Comparison of ENCODE assay signal across 16 mouse cellular contexts in genomic region chr10:76641894-76642627, GRCm38 (mm10). TPM values are rescaled to one million over a fixed set of nuclear protein-coding genes. Genes with fewer than 3 reads are reported as not detected.
DNase-seq lines count a peak whose midpoint lies in the region; ATAC-seq lines count a peak whose summit lies in the region.
"Had no signal": no experiment of that assay in that cellular context is flagged by ENCODE, and none has a peak within 500 bp of the region (broad histone marks: within the 10 kb centered on the region; RNA-seq: fewer than 3 reads in every experiment).

No protein-coding gene starts in this region.

- 91% methylated on average over 13 of the region's 13 CpGs for WGBS in limb, embryonic 11.5 days
- 94% methylated on average over 13 of the region's 13 CpGs for WGBS in limb, embryonic 10.5 days
- 75% methylated on average over 13 of the region's 13 CpGs for WGBS in embryonic facial prominence, embryonic 15.5 days
- WGBS in stomach, embryonic 14.5 days = 88% methylated on average over 13 of the region's 13 CpGs

- no peak overlapping the region for H3K4me3 ChIP-seq in limb, embryonic 11.5 days (ENCODE audit: low read depth, low read length)
- H3K4me3 ChIP-seq in limb, embryonic 10.5 days = no peak overlapping the region
- no peak overlapping the region for H3K4me3 ChIP-seq in embryonic facial prominence, embryonic 15.5 days (replicated peaks)
- no peak overlapping the region for H3K4me3 ChIP-seq in stomach, embryonic 14.5 days (ENCODE audit: low read depth, low read length)
- H3K4me3 ChIP-seq: liver, embryonic 15.5 days; megakaryocyte, embryonic 14.5 days; neural tube, embryonic 13.5 days had no signal

- H3K27ac ChIP-seq in limb, embryonic 11.5 days (replicated peaks; ENCODE audit: low read depth, low read length) = no peak overlapping the region
- H3K27ac ChIP-seq in limb, embryonic 10.5 days = no peak overlapping the region
- H3K27ac ChIP-seq in embryonic facial prominence, embryonic 15.5 days (replicated peaks) = peak overlapping the region; percentile 92
- H3K27ac ChIP-seq in stomach, embryonic 14.5 days (ENCODE audit: low read length) = peak overlapping the region; percentile 96
- H3K27ac ChIP-seq: liver, embryonic 15.5 days; neural tube, embryonic 13.5 days had no signal

- no peak overlapping the region for H3K9ac ChIP-seq in limb, embryonic 11.5 days (ENCODE audit: low read length)
- H3K9ac ChIP-seq in embryonic facial prominence, embryonic 15.5 days = no peak overlapping the region
- H3K9ac ChIP-seq in stomach, embryonic 14.5 days (replicated peaks; ENCODE audit: low read depth, low read length) = no peak overlapping the region
- H3K9ac ChIP-seq: liver, embryonic 15.5 days; neural tube, embryonic 13.5 days had no signal

- H3K27me3 ChIP-seq in limb, embryonic 11.5 days (ENCODE audit: control insufficient read depth, insufficient read depth, low read length) = no peaks in the 10 kb centered on the region
- no peaks in the 10 kb centered on the region for H3K27me3 ChIP-seq in limb, embryonic 10.5 days (ENCODE audit: low read depth, poor library complexity, severe bottlenecking)
- no peaks in the 10 kb centered on the region for H3K27me3 ChIP-seq in embryonic facial prominence, embryonic 15.5 days
- no peaks in the 10 kb centered on the region for H3K27me3 ChIP-seq in stomach, embryonic 14.5 days (ENCODE audit: control insufficient read depth, insufficient read depth, low read length)
- H3K27me3 ChIP-seq: liver, embryonic 15.5 days; neural tube, embryonic 13.5 days had no signal

- H3K4me1 ChIP-seq in limb, embryonic 11.5 days (ENCODE audit: control insufficient read depth, insufficient read depth, low read length) = no peaks in the 10 kb centered on the region
- peaks cover 9% of the 10 kb centered on the region for H3K4me1 ChIP-seq in limb, embryonic 10.5 days
- H3K4me1 ChIP-seq in embryonic facial prominence, embryonic 15.5 days = peaks cover 24% of the 10 kb centered on the region
- peaks cover 11% of the 10 kb centered on the region; the same call in 1 of the 2 replicates for H3K4me1 ChIP-seq in stomach, embryonic 14.5 days (ENCODE audit: control insufficient read depth, insufficient read depth, low read length)
- H3K4me1 ChIP-seq: liver, embryonic 15.5 days; megakaryocyte, embryonic 14.5 days; neural tube, embryonic 13.5 days had no signal

- intact Hi-C loops in heart, postnatal 25 days (cut with DNase I) = no loop called here

- peak; percentile 90 for DNase-seq in heart, adult 11 months
- no peak for DNase-seq in heart, postnatal 25 days (ENCODE audit: low spot score)
- DNase-seq in limb, embryonic 11.5 days (ENCODE audit: low spot score) = peak; percentile 16
- DNase-seq in limb, embryonic 10.5 days (ENCODE audit: low spot score) = no peak
- DNase-seq in embryo, embryonic 9.5 days (ENCODE audit: extremely low spot score) = no peak
- DNase-seq: cerebellum, adult 11-12 months; kidney, adult 11 months; spleen, adult 18-20 months; thymus, adult 18-20 months had no signal

- H3K36me3 ChIP-seq in limb, embryonic 11.5 days (ENCODE audit: control insufficient read depth, insufficient read depth, low read length) = no peaks in the 10 kb centered on the region
- no peaks in the 10 kb centered on the region for H3K36me3 ChIP-seq in limb, embryonic 10.5 days
- no peaks in the 10 kb centered on the region for H3K36me3 ChIP-seq in embryonic facial prominence, embryonic 15.5 days
- H3K36me3 ChIP-seq in stomach, embryonic 14.5 days (ENCODE audit: control insufficient read depth, insufficient read depth, low read length) = no peaks in the 10 kb centered on the region
- H3K36me3 ChIP-seq: G1E; liver, embryonic 15.5 days; neural tube, embryonic 13.5 days had no signal

- no peak overlapping the region for H3K4me2 ChIP-seq in limb, embryonic 11.5 days (ENCODE audit: low read depth, severe bottlenecking)
- H3K4me2 ChIP-seq in embryonic facial prominence, embryonic 15.5 days (replicated peaks) = no peak overlapping the region
- no peak overlapping the region for H3K4me2 ChIP-seq in stomach, embryonic 14.5 days (replicated peaks; ENCODE audit: low read depth, low read length)
- H3K4me2 ChIP-seq: liver, embryonic 15.5 days; neural tube, embryonic 13.5 days had no signal

- no peaks in the 10 kb centered on the region for H3K9me3 ChIP-seq in limb, embryonic 11.5 days (ENCODE audit: control insufficient read depth, low read length)
- no peaks in the 10 kb centered on the region for H3K9me3 ChIP-seq in limb, embryonic 10.5 days (replicated peaks)
- H3K9me3 ChIP-seq in embryonic facial prominence, embryonic 15.5 days (replicated peaks) = no peaks in the 10 kb centered on the region
- no peaks in the 10 kb centered on the region for H3K9me3 ChIP-seq in stomach, embryonic 14.5 days (ENCODE audit: control insufficient read depth, low read depth, low read length)
- H3K9me3 ChIP-seq: G1E; liver, embryonic 15.5 days; neural tube, embryonic 13.5 days had no signal

- no peak for ATAC-seq in limb, embryonic 11.5 days (ENCODE audit: insufficient number of reproducible peaks, low FRiP score, low TSS enrichment, low read depth)
- ATAC-seq in embryonic facial prominence, embryonic 15.5 days (ENCODE audit: insufficient number of reproducible peaks, low FRiP score, low TSS enrichment, low read depth) = peak; percentile 25; the same call in 1 of the 2 replicates
- no peak for ATAC-seq in stomach, embryonic 14.5 days (ENCODE audit: insufficient number of reproducible peaks, insufficient read depth, low FRiP score, low read depth)

RNA-seq across cellular contexts. Expression of gene Col6a2, which starts 18.6 kb away (rescaled TPM):
- total RNA-seq in heart, postnatal 25 days (2021) = 100 to 1,000 TPM in 1 of 2 experiments, 10 to 100 TPM in 1; 94.0 to 106 TPM
- polyA plus RNA-seq in limb, embryonic 11.5 days (2014; fragmentation: Nextera tagmentation; extraction: Ambion mirVana) = 10.1 and 10.3 TPM in 2 replicates
- 5.5 and 9.5 TPM in 2 replicates for polyA plus RNA-seq in limb, embryonic 10.5 days (2016; fragmentation: Nextera tagmentation; extraction: Ambion mirVana)
- 390 and 438 TPM in 2 replicates for polyA plus RNA-seq in embryonic facial prominence, embryonic 15.5 days (2015; fragmentation: Nextera tagmentation; extraction: Ambion mirVana)
- polyA plus RNA-seq in stomach, embryonic 14.5 days (2014; fragmentation: Nextera tagmentation; extraction: Ambion mirVana) = 148 and 176 TPM in 2 replicates
- total RNA-seq: hematopoietic stem cell, adult 5-6 weeks had no signal
- polyA plus RNA-seq: G1E had no signal

Comparison
In these comparisons a context has a peak if more than half of its experiments do, and no peak if none do; other contexts are left out.
1. DNase-seq: peak in heart, adult 11 months (single experiment) and limb, embryonic 11.5 days (single experiment); none in heart, postnatal 25 days (single experiment), limb, embryonic 10.5 days (single experiment) and embryo, embryonic 9.5 days (single experiment).
2. H3K27ac ChIP-seq: peak in embryonic facial prominence, embryonic 15.5 days (single experiment) and stomach, embryonic 14.5 days (single experiment); none in limb, embryonic 11.5 days (single experiment) and limb, embryonic 10.5 days (single experiment).
3. RNA of gene Col6a2, which starts 18.6 kb away (polyA plus RNA-seq): 390 to 438 TPM in embryonic facial prominence, embryonic 15.5 days and 148 to 176 TPM in stomach, embryonic 14.5 days; 10.1 to 10.3 TPM in limb, embryonic 11.5 days and 5.5 to 9.5 TPM in limb, embryonic 10.5 days; every median in the first group is over 10 times any median in the second.